Mouse (Mus musculus) ES-Bruce4 (cell line): ENCODE measurements at regions not wholly inside any gene's neighbourhood (a gene's known extent, or its start where the extent isn't known, plus 50 kb on each side); places are given as distances from the start of the nearest gene placed in this dataset.

ENCODE experiments used
- CTCF ChIP-seq: IDR thresholded peaks from one replicate; pipeline ENCODE4 v1.8.1; 2011; ENCODE audit warnings: low read depth, low read length
- EP300 ChIP-seq: IDR thresholded peaks from 2 replicates; pipeline ENCODE4 v1.6.1; 2011; ENCODE audit warnings: low read depth, low read length; ENCODE audit not compliant: insufficient read depth
- POLR2A ChIP-seq: IDR thresholded peaks from one replicate; pipeline ENCODE4 v1.8.1; 2011; ENCODE audit warnings: low read length; ENCODE audit not compliant: insufficient read depth

- TF ChIP-seq POLR2A, result no peak
- TF ChIP-seq EP300, result no peak
- TF ChIP-seq CTCF, result no peak
Observed at GRCm38 (mm10) chr2:43213901-43214300, 341.2 kb upstream of the Kynu start.
